Mouse (Mus musculus) cerebellum, postnatal 14 days (tissue): ENCODE results near the gene Fam126a.
"Not testable (repeated sequence)": the region's sequence is repeated elsewhere in the genome, so short reads cannot be mapped to it uniquely, and the experiment has no call there.

ENCODE experiments used
- DNase-seq, 2 experiments: peaks; one replicate each; pipeline ENCODE4 v3.0.0; 2021; ENCODE audit warnings: mixed read lengths in 2 of 2

The Fam126a gene

DNA sequence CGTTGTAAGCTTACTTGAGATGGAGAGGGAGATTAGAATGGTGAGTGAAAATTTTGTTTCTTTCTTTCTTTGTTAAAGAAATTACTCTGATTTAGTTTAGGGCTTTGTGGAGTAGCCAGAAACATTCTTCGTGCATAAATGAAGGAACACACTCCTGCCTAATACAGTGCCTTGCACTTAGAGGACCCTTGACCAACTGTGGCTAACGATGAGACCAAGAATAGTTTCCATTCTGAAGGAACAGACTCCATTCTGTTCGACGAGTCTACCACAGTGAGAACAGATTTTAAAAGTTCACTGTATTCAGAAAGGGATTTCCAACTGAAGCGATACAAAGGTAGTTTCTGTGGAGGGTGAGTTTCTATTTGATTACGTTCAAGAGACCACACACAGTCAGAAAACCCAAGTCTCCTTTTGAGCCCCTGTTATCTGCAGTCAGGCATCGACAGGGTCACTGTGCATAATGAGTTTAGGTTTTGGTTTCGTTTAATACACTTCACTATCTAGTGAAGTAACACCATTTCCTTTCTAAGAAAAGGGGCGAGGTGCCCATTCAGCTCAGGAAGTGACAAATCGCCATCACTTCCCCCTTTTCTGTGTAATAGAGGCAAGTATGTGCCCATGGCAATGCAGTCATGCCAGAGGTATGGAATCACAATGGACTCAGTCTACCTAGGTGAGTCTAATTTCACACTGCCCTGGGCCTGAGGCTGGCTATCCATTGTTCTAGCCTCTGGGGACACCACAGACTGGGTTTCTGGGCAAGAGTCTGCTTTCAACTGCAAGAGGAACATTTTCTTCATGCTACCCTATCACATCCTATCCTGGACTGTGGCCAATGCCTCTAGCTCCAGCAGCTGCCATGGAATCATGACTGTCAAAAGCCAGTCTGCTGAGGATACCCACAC is 136.4 kb downstream of the Fam126a start:
- DNase-seq, result peak; percentile 64 to 83

DNA sequence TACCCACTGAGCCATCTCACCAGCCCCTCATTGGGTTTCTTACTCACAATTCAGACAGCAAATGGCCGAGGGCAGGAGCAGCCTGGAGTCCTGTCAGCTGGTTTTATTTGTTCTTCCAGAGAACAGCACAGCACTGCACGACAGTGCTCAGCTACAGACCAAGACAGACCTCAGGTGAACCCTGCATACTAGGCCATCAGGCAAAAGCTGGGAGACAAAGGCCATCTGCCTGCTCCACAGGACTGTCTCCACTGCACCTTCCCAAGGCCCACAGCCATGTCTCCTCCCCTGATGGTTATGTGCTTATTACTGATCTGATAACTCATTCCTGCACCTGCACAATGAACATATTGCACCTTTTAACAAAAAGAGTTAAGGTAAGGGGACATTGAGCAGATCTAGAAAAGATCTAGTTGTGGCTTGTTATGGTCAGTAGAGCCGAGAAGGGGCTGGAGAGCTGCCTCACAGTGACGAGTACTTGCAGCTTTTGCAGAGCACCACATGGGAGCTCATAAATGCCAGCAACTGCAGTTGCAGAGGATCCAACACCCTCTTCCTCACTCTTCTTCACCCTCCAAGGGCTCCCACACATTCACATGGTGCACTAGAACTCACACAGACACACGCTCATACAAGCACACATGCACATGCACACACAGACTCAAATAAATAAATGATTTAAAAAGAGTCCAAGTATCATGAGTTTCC is 137.2 kb downstream of the Fam126a start:
- DNase-seq, result peak; percentile 70 to 78

DNA sequence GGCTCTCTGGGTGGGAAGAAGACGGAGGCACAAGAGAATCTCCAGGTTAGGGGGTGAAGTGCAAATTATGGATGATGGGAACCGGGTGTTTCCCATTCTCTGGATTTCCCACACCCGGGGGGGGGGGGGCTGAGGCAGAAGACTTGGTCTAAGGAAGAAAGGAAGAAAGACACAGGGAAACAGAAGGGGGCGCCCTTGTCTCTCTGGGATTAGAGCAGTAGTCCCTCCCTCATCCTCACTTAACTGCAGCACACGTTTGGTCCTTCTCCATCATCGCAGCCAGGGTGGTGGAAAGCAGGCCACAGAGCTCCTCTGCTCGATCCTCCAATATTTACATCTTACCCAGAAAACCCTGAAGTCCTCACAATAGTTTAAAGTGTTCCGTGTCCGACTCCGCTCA is 139.8 kb downstream of the Fam126a start:
- DNase-seq, result peak; percentile 72 to 90

DNA sequence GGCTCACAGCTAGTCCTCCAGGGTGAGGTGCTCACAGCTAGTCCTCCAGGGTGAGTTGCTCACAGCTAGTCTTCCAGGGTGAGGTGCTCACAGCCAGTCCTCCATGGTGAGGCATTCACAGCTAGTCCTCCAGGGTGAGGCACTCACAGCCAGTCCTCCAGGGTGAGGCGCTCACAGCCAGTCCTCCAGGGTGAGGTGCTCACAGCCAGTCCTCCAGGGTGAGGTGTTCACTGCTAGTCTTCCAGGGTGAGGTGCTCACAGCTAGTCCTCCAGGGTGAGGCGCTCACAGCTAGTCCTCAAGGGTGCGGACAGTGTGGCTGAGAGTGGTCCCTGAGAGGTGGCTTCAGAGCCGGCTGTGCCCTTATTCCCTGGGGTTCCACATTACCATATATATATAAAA is 141.0 kb downstream of the Fam126a start:
- DNase-seq, result no peak

DNA sequence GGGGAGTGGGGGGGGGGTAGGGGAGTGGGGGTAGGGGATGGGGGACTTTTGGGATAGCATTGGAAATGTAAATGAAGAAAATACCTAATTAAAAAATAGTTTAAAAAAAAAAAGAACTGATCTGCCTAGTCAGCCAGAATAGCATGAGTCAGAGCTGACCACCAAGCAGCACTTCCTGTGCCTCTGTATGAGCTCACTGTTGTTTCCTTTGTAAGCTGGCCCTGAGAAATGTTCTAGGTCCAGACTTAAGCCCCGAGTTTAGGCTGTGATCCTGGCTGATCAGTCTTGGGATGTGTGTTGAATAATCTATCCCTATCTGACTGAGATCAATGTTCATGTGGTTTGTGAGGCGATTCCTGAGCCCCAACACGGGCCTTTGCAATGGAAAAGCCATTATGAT is 143.4 kb downstream of the Fam126a start:
- DNase-seq, result no peak

DNA sequence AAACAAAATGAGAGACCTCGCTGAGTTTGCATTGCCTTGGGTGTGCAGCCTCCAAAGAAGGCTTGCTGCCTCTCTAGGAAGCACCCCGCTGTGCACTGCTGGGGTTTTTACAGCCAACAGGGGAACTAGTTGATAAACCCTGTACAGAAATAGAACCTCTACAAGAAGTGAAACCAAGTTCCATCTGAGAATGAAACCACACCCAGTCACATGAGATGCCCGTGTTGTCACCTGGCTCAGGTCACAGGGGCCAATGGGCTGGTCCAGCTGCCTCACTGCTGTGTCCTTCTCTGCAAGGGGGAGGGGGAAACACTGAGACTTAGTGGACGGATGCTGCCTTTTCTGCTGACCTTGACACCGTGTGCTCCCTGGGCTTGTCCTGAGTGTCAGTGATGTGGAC is 156.0 kb downstream of the Fam126a start:
- no peak for DNase-seq

DNA sequence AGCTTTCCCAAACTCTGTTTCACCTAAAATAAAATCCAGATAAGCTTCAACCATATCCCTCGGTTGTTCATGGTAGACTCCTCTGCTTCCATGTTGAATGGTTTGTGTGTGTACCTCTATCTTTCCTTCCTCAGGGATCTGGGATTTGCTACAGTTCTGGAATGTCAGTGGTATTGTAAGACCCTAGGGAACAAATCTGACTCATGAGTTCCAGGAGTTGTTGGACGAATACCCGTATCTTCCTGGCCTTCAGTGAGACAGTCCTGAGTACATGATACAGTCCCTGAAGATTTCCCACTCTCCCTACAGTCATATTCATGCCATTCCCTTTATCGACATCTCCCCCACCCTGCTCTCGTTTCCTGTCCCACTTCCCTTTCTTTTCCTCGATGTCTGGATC is 157.9 kb downstream of the Fam126a start:
- no peak for DNase-seq

DNA sequence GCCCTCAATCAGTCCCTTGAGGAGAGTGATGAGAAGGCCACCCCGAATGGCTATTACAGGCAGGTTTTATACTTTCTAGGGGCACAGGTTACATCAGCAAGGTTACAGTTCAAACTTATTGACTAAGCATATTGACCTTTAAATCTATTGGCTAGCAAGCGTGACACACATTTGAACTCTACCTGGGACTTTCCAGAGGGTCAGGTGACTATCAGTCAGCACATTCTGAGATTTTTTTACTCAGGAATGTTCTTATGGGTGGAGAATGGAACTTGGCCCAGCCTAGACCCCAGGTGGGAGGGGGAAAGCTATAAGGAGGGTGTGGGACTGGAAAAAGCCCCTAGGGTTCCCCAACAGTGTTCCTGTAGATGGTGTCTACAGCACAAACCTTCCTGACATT is 159.2 kb downstream of the Fam126a start:
- DNase-seq, result not testable (repeated sequence)

DNA sequence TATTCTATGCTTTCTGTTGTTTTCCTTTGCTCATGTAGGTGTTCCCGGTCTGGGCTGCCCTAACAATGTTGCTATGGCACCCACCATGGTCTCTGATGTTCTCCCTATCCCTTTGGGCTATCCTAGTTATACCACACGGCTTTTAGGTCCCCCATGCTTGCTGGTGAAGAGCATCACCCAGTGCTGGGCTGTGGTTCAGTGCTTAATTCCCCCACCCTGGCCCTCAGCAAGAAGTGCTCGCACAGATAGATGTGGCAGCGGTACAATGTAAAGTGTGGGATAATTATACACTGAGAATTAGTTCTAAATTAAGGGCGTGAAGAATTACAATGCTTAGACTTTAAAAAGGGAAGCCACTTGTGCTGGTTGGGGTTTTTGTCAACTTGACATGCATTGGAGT is 164.5 kb downstream of the Fam126a start:
- no peak for DNase-seq
